Mouse (Mus musculus) forebrain, embryonic 13.5 days (tissue): ENCODE measurements around the gene Dph3. TPM values are rescaled to one million over a fixed set of nuclear protein-coding genes. Genes with fewer than 3 reads are reported as not detected.

Source experiments
- ATAC-seq: fragments of 200-750 bp; cut with Nextera tagmentation; 2 replicates; pipeline ENCODE4 v1.8.0; 2017
- H3K27ac ChIP-seq: fragments of 300-500 bp; sonication (generic); 2 replicates; pipeline ENCODE4 v1.5.1; 2015; ENCODE audit warnings: inconsistent platforms, mild to moderate bottlenecking, moderate library complexity
- H3K27me3 ChIP-seq: fragments of 300-500 bp; sonication (generic); 2 replicates; pipeline ENCODE4 v1.6.1; 2015; ENCODE audit warnings: mild to moderate bottlenecking, inconsistent platforms
- H3K36me3 ChIP-seq: fragments of 300-500 bp; sonication (generic); 2 replicates; pipeline ENCODE4 v1.6.1; 2015; ENCODE audit warnings: mild to moderate bottlenecking, inconsistent platforms; ENCODE audit not compliant: poor library complexity, severe bottlenecking
- H3K4me1 ChIP-seq: fragments of 300-500 bp; sonication (generic); 2 replicates; pipeline ENCODE4 v1.6.1; 2015; ENCODE audit warnings: inconsistent platforms
- H3K4me2 ChIP-seq: fragments of 300-500 bp; sonication (generic); 2 replicates; pipeline ENCODE4 v1.6.1; 2015; ENCODE audit warnings: inconsistent platforms, mild to moderate bottlenecking, moderate library complexity
- H3K4me3 ChIP-seq: fragments of 300-500 bp; sonication (generic); 2 replicates; pipeline ENCODE4 v1.5.1; 2015; ENCODE audit warnings: mild to moderate bottlenecking, inconsistent platforms
- H3K9ac ChIP-seq: fragments of 300-500 bp; sonication (generic); 2 replicates; pipeline ENCODE4 v1.6.1; 2015; ENCODE audit warnings: mild to moderate bottlenecking, inconsistent platforms
- H3K9me3 ChIP-seq: fragments of 300-500 bp; sonication (generic); replicated peaks from 2 replicates; pipeline ENCODE4 v1.6.1; 2016; ENCODE audit warnings: inconsistent platforms
- WGBS: fragments of 180-500 bp; shearing (Covaris S2); methylation state at CpG from one replicate; pipeline ENCODE4 v1.1.7; 2015; 5-methylcytosine and 5-hydroxymethylcytosine counted together
- polyA plus RNA-seq: library from polyadenylated mRNA; unstranded; fragments of >200 nt; fragmentation: Nextera tagmentation; extraction: Ambion mirVana; gene quantifications from 2 replicates; pipeline ENCODE4 v1.2.1, GENCODE M21; 2015

Gene Dph3
- polyA plus RNA-seq, 1 experiment from 2014 or later, result 88.8 TPM

- H3K27ac ChIP-seq, result no peak overlapping the region
- H3K4me3 ChIP-seq, result no peak overlapping the region
- WGBS, result 75% methylated on average over 8 of the region's 8 CpGs
- H3K9ac ChIP-seq, result no peak overlapping the region
- no peak for ATAC-seq
- H3K27me3 ChIP-seq, result no peaks in the 10 kb centered on the region
- H3K36me3 ChIP-seq, result no peaks in the 10 kb centered on the region
- no peak overlapping the region for H3K4me2 ChIP-seq
- H3K9me3 ChIP-seq, result no peaks in the 10 kb centered on the region
- no peaks in the 10 kb centered on the region for H3K4me1 ChIP-seq
These were observed 39.2 kb downstream of the Dph3 start for GRCm38 (mm10) chr14:32046357-32046756.

GRCm38 (mm10) chr14:32042108-32042507 is 43.4 kb downstream of the Dph3 start:
- no peak for ATAC-seq
- Histone ChIP-seq H3K27ac (no peak overlapping the region), H3K36me3 (no peaks in the 10 kb centered on the region), H3K9me3 (no peaks in the 10 kb centered on the region), H3K9ac (no peak overlapping the region), H3K4me3 (no peak overlapping the region), H3K4me1 (no peaks in the 10 kb centered on the region), H3K4me2 (no peak overlapping the region), H3K27me3 (no peaks in the 10 kb centered on the region)
- 82% methylated on average over 5 of the region's 5 CpGs for WGBS

- Histone ChIP-seq H3K4me3 (no peak overlapping the region), H3K27ac (no peak overlapping the region), H3K36me3 (no peaks in the 10 kb centered on the region), H3K9me3 (no peaks in the 10 kb centered on the region), H3K9ac (no peak overlapping the region), H3K4me1 (peaks cover 3% of the 10 kb centered on the region; the same call in 1 of the 2 replicates), H3K4me2 (no peak overlapping the region), H3K27me3 (no peaks in the 10 kb centered on the region)
- ATAC-seq, result no peak
- WGBS, result 91% methylated on average over 8 of the region's 8 CpGs
These were observed 47.8 kb downstream of the Dph3 start for GRCm38 (mm10) chr14:32037661-32038252.

GRCm38 (mm10) chr14:32036482-32036881 is 49.0 kb downstream of the Dph3 start:
- H3K9me3 ChIP-seq, result no peaks in the 10 kb centered on the region
- ATAC-seq, result no peak
- H3K4me2 ChIP-seq, result no peak overlapping the region
- H3K36me3 ChIP-seq, result no peaks in the 10 kb centered on the region
- 82% methylated on average over 5 of the region's 5 CpGs for WGBS
- no peak overlapping the region for H3K27ac ChIP-seq
- no peaks in the 10 kb centered on the region for H3K27me3 ChIP-seq
- no peak overlapping the region for H3K9ac ChIP-seq
- H3K4me1 ChIP-seq, result peaks cover 3% of the 10 kb centered on the region; the same call in 1 of the 2 replicates
- H3K4me3 ChIP-seq, result no peak overlapping the region

- Histone ChIP-seq H3K36me3 (no peaks in the 10 kb centered on the region), H3K9ac (no peak overlapping the region), H3K4me1 (peaks cover 18% of the 10 kb centered on the region), H3K4me2 (no peak overlapping the region), H3K27ac (no peak overlapping the region), H3K27me3 (no peaks in the 10 kb centered on the region), H3K9me3 (no peaks in the 10 kb centered on the region), H3K4me3 (no peak overlapping the region)
- peak; percentile 60 for ATAC-seq
- 12% methylated on average over 4 of the region's 4 CpGs for WGBS
These were observed 53.0 kb downstream of the Dph3 start for GRCm38 (mm10) chr14:32032522-32032921.

Other genes with a start within 250 kb of the Dph3 start
- gene Galnt15, start 56.7 kb downstream of the Dph3 start, polyA plus RNA-seq, result 0.10 and 0.19 TPM in 2 replicates
- 20.8 and 26.0 TPM in 2 replicates for gene Oxnad1, start 355 bp downstream of the Dph3 start, polyA plus RNA-seq
- not detected in 2 replicates for gene Msmb, start 56.3 kb upstream of the Dph3 start, polyA plus RNA-seq
- gene Ncoa4, start 74.1 kb upstream of the Dph3 start, polyA plus RNA-seq, result 81.6 and 88.4 TPM in 2 replicates
- 239 and 248 TPM in 2 replicates for gene Timm23, start 116.2 kb upstream of the Dph3 start, polyA plus RNA-seq
- gene Parg, start 116.2 kb upstream of the Dph3 start, polyA plus RNA-seq, result 36.6 and 40.8 TPM in 2 replicates
- 20.3 and 21.7 TPM in 2 replicates for gene Ogdhl, start 236.3 kb upstream of the Dph3 start, polyA plus RNA-seq